Mouse (Mus musculus): ENCODE measurements around the gene Bbs7. TPM values are rescaled to one million over a fixed set of nuclear protein-coding genes. Genes with fewer than 3 reads are reported as not detected.

Bbs7 gene
- 0.38 and 0.80 TPM in 2 replicates for polyA plus RNA-seq (2012; ENCODE audit: low replicate concordance)

DNA sequence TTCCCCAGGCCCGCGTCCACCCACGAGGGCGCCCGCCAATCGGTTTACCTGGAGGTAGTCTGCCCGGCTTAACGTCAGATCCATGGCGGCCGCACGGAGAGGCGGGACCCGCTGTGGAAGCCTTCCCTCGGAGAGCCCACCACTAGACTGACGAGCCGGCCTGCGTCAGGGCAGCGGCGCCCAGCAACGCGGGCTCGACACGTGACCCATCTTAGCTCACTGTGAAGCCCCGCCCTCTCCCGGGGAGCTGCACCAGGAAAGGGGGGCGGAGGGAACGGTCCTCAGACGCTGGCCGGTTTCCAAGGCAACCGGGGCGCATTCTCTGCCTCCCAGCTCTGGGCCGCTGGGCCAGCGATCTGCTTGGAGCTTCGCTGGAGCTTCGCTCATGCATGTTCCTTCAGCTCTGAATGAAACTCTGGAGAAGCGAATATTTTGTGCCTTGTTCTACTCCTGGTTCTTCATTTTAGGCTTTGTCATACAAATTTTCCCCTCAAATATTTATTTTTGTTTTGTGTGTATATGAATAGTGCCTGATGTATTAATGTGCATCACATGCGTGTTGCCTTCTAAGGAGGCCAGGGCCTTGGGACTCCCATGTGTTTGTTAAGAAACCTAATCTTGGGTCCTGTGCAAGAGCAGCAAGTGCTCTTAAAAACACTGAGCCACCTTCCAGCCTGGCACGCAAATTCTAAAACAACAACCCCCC lies at the start of gene Bbs7:
Gene Bbs7, minus strand, starts transcription at position 276 of the 706 bp plus-strand sequence.

DNA sequence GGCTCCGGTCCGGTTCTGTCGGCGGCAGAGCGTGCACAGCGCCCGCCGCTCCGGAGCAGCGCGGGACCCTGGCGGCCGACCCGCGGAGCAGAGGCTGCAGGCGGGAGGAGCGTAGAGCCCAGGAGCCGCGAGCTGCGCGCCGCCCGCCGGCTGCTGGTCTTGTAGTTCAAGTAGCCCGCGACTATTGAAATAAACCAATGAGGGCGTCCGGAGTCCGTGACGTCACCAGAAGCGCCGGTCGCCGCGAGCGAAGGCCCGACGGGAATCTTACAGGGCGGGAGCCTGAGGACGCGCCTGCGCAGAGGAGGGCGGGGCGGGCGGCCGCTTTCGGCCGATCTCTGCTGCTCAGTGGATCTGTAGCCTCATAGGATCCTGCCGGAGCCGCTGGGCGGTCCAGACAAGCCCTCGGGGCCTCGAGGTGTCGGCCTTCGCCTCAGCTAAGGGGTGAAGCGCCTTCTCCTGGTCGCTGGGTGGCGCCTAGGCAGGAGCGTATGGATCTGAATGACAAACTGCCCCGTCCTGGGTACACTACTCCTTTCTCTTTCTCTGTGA lies 41.4 kb downstream of the Bbs7 start, which contains the start of gene Ccna2:
Gene Ccna2, minus strand, starts transcription at position 324 of the 552 bp plus-strand sequence.

DNA sequence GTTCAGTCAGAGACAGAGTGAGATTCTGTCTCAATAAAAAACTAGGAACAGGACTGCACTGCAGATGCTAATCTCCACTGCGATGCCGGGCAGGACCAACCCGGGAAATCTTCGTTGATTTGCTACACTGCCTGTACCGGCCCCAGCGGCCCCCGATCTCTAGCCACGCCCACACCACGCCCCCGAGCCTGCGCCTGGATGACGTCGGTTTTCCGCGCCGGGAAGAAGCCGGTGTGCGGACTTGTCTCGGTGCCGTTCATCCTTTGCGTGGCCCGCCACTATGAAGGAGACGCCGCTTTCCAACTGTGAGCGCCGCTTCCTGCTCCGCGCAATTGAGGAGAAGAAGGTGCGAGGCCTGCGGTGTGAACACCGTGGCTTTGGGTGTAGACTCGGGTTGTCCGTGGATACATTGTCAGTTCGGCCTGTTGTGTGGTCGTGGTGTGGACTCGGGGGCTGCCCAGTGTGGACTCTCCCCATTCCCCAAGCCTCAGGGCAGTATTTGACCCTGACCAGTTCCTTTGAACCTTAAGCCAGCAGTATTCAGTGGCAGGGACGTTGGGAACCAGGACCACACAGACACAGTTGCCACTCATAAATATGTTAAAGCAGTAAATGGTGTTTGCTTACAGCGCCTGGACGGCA lies 60.8 kb downstream of the Bbs7 start, which contains the start of gene Exosc9:
Gene Exosc9, plus strand, starts transcription at position 201 of the 642 bp plus-strand sequence.

Other genes starting within 250 kb of the Bbs7 start
- gene Anxa5, start 137.6 kb downstream of the Bbs7 start, polyA plus RNA-seq (2012; ENCODE audit: low replicate concordance), result 73.5 and 135 TPM in 2 replicates
- 0.22 TPM in 1 of 2 replicates, not detected in the other for gene 1810062G17Rik, start 137.5 kb downstream of the Bbs7 start, polyA plus RNA-seq (2012; ENCODE audit: low replicate concordance)
- not detected in 2 replicates for gene Gm11549, start 91.7 kb downstream of the Bbs7 start, polyA plus RNA-seq (2012; ENCODE audit: low replicate concordance)
- 0.63 and 5.9 TPM in 2 replicates for gene Exosc9, start 60.9 kb downstream of the Bbs7 start, polyA plus RNA-seq (2012; ENCODE audit: low replicate concordance)
- 37.1 and 43.4 TPM in 2 replicates for gene Ccna2, start 41.3 kb downstream of the Bbs7 start, polyA plus RNA-seq (2012; ENCODE audit: low replicate concordance)
- 0.03 TPM in 1 of 2 replicates, not detected in the other for gene Trpc3, start 76.7 kb upstream of the Bbs7 start, polyA plus RNA-seq (2012; ENCODE audit: low replicate concordance)
- gene 4932438A13Rik, start 249.6 kb upstream of the Bbs7 start, polyA plus RNA-seq (2012; ENCODE audit: low replicate concordance), result 6.4 and 7.7 TPM in 2 replicates

All from hematopoietic multipotent progenitor cell, adult 10-12 weeks (in vitro differentiated cells).